Mouse (Mus musculus) heart, adult 2 months (tissue): Measurements from ENCODE around the gene Cdk19.

Experiments used
- CTCF ChIP-seq: fragments of 200-600 bp; IDR thresholded peaks from 2 replicates; pipeline ENCODE4 v1.8.1; 2022; ENCODE audit warnings: antibody characterized with exemption, mild to moderate bottlenecking, moderate library complexity
- EP300 ChIP-seq: fragments of 200-500 bp; IDR thresholded peaks from 2 replicates; pipeline ENCODE4 v1.6.1; 2011; ENCODE audit warnings: low read depth, low read length, control low read depth; ENCODE audit not compliant: insufficient read depth
- POLR2A ChIP-seq: fragments of 200-500 bp; IDR thresholded peaks from 2 replicates; pipeline ENCODE4 v1.6.1; 2011; ENCODE audit warnings: mild to moderate bottlenecking, low read depth, low read length, control low read depth; ENCODE audit not compliant: insufficient read depth

- no peak for TF ChIP-seq CTCF
- TF ChIP-seq POLR2A, result no peak
- no peak for TF ChIP-seq EP300
Observed at GRCm38 (mm10) chr10:40437117-40437516, 97.8 kb downstream of the Cdk19 start.
